Mouse (Mus musculus) layer of hippocampus, postnatal 36 days (tissue): ENCODE measurements around the gene Vat1l. TPM values are rescaled to one million over a fixed set of nuclear protein-coding genes. Genes with fewer than 3 reads are reported as not detected.

Experiments
- DNase-seq, 2 experiments: peaks; one replicate each; pipeline ENCODE4 v3.0.0; 2022
- total RNA-seq, 2 experiments: library from RNA; stranded (reverse); gene quantifications; 2 replicates each; pipeline ENCODE4 v1.2.3; 2021

Vat1l gene
- total RNA-seq, result 10 to 100 TPM; 14.4 to 14.8 TPM

DNA sequence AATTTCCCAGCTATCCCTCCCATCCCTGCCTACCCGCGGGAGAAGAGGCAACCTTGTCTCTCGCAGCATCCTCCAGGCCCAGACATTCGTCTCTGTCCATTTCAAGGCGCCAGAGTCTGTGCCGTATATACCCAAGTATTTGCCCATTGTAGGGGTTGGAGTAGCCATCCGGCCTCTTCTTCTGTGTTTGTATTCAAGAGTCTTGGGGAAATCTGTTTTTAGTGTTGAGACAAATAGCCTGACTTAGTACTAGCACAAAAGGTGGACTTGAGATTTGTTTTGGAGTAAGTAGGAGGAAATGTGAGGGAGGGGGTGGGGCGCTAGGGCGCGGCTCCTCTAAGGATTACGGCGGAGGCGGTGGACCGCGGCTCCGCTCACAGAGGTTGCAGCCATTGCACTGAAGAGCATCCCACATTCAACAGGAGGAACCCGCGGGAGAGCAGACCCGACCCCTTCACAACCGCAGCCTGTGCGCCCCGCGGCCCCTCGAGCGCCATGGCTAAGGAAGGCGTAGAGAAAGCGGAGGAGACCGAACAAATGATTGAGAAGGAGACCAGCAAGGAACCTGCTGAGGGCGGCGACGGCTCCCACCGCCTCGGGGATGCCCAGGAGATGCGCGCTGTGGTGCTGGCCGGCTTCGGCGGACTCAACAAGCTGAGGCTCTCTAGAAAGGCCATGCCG, at the start of gene Vat1l:
Gene Vat1l, plus strand, starts transcription at position 392 of the 681 bp plus-strand sequence.
- DNase-seq, result peak; percentile 29 to 38

DNA sequence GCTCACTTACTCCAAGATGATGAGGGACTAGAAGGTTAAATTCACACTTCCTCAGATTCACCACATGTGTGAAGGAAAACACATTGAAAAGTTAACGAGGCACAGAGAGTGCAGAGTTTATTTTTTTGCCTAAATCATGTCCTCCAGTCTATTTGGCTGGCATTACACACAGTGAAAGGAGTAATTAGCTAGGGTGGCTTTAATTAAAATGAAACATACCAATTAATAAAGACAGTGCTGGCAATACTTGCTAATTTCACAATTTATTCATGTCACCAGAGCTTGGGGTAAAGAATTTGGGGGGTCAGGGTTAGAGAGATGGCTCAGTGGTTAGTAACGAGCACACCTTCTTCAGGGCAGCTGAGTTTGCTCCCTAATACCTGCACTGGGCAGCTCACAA, 46.8 kb upstream of the Vat1l start:
- no peak for DNase-seq

- no peak for DNase-seq
These were observed 45.7 kb upstream of the Vat1l start for GRCm38 (mm10) chr8:114159666-114160065.

- DNase-seq, result no peak
These were observed 41.5 kb upstream of the Vat1l start for GRCm38 (mm10) chr8:114163871-114164270.

DNA sequence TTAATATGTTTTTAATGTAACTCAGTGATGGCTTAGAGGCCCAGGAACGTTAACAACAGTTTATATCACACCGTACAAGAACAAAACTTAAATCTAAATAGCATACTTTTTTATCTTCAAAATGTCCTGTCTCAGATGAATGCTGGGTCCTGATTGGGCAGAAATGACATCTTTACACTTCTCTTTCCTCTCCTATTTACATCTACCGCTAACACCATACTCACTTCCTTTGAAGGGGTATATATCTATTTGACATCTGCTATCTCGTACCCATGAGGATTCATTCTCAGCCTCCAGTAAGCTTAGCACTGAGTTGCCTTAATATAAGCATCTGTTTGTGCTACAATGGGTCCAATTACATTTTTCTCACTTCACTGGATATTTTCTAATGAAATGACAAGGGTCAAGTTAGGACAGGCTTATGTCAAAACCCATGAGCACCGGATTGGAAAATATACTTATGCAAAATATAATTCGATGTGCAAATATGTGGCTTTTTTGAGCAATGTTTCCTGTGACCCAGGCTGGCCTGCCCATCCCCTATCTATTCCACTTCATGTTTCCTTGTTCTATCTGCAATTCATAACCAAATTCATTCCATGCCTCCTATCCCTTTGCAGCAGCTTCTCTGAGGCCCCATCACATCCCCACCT, 40.8 kb upstream of the Vat1l start:
- DNase-seq, result no peak

DNA sequence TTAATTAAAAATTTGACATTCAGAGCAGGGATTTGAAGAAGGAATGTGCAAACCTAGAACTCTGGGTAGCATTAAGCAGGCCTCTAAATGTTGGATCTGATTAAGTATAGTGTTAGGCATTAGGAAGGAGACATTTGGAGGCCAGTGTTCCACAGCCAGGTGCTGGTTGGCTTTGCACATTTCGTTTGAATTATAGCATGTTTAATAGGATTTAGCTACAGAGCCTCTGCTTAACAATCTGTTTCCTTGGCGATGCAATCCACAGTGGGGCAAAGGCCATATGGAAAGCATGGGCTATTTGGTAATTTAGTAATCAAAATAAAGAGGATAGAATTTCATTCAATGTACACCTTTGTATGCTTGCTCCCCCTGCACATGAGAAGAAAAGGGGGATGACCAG, 39.7 kb upstream of the Vat1l start:
- DNase-seq, result no peak

DNA sequence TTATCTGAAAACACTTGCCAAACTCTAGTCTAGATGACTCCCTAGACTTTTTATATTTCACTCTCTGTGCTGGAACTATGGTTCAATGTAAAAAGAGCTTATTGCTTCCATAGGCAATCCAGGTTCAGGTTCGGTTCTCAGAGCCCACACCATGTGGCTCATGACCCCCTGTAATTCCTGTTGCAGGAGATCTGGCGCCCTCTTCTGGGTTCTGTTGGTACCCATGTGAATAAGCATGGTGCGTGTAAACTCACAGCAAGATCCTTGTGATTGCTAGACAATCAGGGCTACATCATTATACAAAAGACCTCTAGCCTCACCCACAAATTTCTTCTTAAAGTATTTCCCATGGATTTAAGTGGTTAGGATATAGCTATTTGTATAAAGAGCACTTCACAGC, 28.7 kb upstream of the Vat1l start:
- DNase-seq, result no peak

DNA sequence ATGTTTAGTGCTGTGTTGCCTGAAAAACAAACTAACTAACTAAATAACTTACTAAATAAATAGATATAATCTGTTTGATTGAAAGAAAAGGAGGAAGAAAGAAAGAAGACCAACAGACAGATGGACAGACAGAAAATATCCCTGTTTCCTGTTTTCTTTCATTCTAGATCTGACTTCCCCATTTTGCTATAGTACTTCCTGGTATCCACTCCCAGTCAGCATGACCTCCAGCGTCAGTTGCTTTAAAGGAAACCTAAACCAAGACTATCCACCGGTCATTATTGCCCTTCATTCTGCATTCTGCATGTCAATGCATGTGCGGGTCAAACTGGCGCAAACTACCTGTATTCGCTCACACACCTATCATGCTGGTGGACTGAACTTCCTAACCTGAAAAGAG, 12.1 kb upstream of the Vat1l start:
- no peak for DNase-seq

- DNase-seq, result no peak
These were observed 6.4 kb upstream of the Vat1l start for GRCm38 (mm10) chr8:114198990-114199389.

- DNase-seq, result no peak
These were observed 1.1 kb downstream of the Vat1l start for GRCm38 (mm10) chr8:114206421-114206983.

- DNase-seq, result no peak
These were observed 1.6 kb downstream of the Vat1l start for GRCm38 (mm10) chr8:114207026-114207425.

GRCm38 (mm10) chr8:114220779-114221178, 15.4 kb downstream of the Vat1l start:
- no peak for DNase-seq

DNA sequence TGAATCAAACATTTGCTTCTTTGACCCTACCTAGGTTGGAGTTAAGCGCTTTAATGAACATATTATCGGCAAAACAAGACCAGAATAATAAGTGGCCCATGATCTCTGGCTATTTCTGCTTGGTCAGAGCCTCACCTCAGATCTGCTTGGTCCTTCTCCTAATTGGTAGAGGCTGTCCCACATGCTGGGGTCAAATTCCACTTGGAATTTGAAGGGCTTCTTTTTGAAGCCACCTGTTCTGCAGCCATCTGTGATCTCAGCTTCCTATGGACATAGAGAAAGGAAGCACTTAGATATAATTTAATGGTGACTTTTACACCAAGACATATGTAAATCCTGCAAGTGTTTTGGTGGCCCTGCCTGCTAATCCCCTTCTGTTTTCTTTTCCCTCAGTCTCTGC, 16.6 kb downstream of the Vat1l start:
- no peak for DNase-seq

DNA sequence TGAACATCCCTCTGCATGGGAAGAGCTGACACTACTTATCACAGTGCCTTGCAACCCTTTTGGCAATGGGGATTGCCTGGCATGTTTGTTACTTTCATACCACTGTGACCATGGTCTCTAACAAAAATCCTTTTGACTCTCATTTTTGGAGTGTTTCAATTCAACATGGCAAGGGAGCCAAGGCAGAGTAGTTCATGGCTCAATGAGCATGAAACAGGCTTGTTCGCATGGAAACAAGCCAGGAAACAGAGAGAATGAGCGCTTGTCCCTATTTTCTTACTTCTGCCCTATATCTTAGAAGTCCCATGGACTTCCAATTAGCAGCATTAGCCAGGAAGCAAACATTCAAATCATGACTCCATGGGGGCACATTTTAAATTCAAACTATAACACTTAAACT, 18.6 kb downstream of the Vat1l start:
- no peak for DNase-seq

GRCm38 (mm10) chr8:114251321-114252065, 46.1 kb downstream of the Vat1l start:
- DNase-seq, result no peak

GRCm38 (mm10) chr8:114258685-114259084, 53.3 kb downstream of the Vat1l start:
- DNase-seq, result peak; percentile 3 to 17

DNA sequence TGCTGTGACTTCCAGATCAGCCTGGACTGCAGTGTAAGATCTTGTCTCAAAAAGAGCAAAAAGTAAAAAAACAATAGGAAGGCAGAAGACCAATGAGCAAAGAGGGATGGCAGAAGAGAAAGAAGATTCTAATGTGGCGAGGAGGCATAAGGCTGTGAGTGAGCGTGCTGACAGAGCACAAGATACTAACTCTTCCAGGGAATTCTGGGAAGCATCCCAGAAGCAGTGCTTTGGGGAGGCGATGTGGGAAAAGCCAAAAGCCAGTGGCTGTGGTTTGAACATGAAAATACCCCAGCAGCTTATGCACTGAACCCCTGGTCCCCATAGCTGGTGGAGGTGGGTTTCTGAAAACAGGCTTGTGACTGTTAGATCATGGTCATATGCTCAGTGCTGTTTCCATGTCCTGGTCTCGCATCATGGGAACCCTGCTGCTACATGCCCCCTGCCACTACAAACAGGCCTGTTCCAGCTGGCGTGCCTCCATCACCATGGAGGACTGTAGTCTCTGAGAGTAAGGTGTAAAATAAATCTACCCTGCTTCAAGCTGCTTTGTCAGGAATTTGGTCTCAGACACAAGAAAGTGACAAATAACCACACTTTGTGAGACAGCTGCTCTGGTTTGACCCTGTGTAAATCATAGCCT, 54.4 kb downstream of the Vat1l start:
- DNase-seq, result no peak

DNA sequence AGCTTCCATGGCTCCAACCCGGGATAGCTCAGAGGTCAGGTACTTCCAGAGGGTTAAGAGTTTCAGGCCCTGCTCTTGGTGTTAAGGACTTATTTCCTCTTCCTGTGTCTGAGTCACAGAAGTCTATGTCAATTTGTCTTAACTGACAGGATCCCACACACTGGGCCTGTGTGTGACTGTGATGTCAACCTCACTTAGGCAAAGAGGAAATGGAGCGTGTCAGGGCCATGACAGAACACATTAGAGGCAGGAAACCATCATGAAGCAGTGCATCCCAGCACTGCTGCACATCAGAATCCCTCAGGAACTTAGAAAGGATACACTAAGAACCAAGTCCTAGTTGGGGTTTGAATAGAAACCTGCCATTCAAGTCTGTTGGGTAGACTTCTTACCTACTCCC, 56.9 kb downstream of the Vat1l start:
- DNase-seq, result no peak

GRCm38 (mm10) chr8:114274558-114274957, 69.1 kb downstream of the Vat1l start:
- DNase-seq, result no peak

DNA sequence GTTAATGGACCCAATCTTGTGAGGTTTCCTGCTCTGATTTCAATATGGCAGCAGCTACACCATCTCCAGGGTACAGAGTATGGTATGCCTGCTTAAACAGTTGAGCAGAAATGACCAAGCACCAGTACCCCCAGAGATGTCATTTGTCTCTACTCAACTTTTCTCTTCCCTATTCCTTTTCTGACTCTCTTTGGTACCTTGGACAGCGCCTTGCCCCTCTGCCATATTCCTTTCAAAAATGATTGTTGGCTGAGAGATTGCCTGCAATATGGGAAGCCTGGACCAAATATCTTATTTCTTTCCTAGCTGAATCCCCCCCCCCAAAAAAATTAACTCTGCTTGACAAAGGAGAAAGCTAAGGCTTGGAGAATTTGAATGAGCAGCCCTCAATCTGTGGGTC, 75.7 kb downstream of the Vat1l start:
- no peak for DNase-seq

GRCm38 (mm10) chr8:114294889-114295748, 89.7 kb downstream of the Vat1l start:
- DNase-seq, result peak; percentile 80 to 84

DNA sequence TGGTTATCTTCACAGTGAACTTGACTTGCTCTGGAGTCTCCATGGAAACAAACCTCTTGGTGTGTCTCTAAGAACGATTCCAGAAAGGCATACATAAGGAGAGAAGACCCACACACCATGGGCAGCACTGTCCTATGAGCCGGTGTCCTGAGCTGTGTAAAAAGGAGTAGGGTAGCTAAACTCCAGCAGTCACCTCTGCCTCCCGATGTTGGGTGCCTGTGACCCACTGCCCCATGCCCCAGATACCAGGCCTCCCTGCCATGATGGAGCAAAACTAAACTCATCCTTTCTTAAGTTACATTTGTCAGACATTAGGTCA, 90.3 kb downstream of the Vat1l start:
- no peak for DNase-seq
